Mouse (Mus musculus): Measurements from ENCODE around the gene Acad12. TPM values are rescaled to one million over a fixed set of nuclear protein-coding genes. Genes with fewer than 3 reads are reported as not detected.
"Not testable (repeated sequence)": the region's sequence is repeated elsewhere in the genome, so short reads cannot be mapped to it uniquely, and the experiment has no call there.

Gene Acad12
- polyA plus RNA-seq, 1 experiment = 5.8 TPM

- Histone ChIP-seq H3K27me3 (ENCODE audit: control insufficient read depth, insufficient read depth, low read length, poor library complexity, severe bottlenecking) (no peaks in the 10 kb centered on the region), H3K4me1 (ENCODE audit: control insufficient read depth, insufficient read depth, low read length) (peaks cover 2% of the 10 kb centered on the region), H3K36me3 (ENCODE audit: control insufficient read depth, insufficient read depth, low read length, poor library complexity, severe bottlenecking) (peaks cover 8% of the 10 kb centered on the region; the same call in 1 of the 2 replicates), H3K27ac (ENCODE audit: insufficient read depth, low read length) (no peak overlapping the region), H3K4me3 (ENCODE audit: low read depth, low read length) (peak overlapping the region; percentile 95; the same call in 1 of the 2 replicates), H3K9ac (ENCODE audit: low read depth, poor library complexity, severe bottlenecking) (peak overlapping the region; percentile 85; the same call in 1 of the 2 replicates), H3K9me3 (replicated peaks; ENCODE audit: control insufficient read depth, insufficient read depth, low read length, poor library complexity, severe bottlenecking) (no peaks in the 10 kb centered on the region)
- TF ChIP-seq CTCF (IDR thresholded peaks at IDR 0.05; ENCODE audit: low read depth, low read length) (no peak), POLR2A (IDR thresholded peaks at IDR 0.05; ENCODE audit: insufficient read depth, low read length) (no peak), EP300 (IDR thresholded peaks at IDR 0.05; ENCODE audit: insufficient read depth, low read depth, low read length) (no peak)
Observed at GRCm38 (mm10) chr5:121661494-121661893, 42.8 kb upstream of the Acad12 start.

- peak overlapping the region; percentile 85 for H3K9ac ChIP-seq (ENCODE audit: low read depth, poor library complexity, severe bottlenecking)
- peak overlapping the region; percentile 95 for H3K4me3 ChIP-seq (ENCODE audit: low read depth, low read length)
- H3K27me3 ChIP-seq (ENCODE audit: control insufficient read depth, insufficient read depth, low read length, poor library complexity, severe bottlenecking) = no peaks in the 10 kb centered on the region
- peaks cover 8% of the 10 kb centered on the region; the same call in 1 of the 2 replicates for H3K36me3 ChIP-seq (ENCODE audit: control insufficient read depth, insufficient read depth, low read length, poor library complexity, severe bottlenecking)
- H3K9me3 ChIP-seq (replicated peaks; ENCODE audit: control insufficient read depth, insufficient read depth, low read length, poor library complexity, severe bottlenecking) = no peaks in the 10 kb centered on the region
- no peak overlapping the region for H3K27ac ChIP-seq (ENCODE audit: insufficient read depth, low read length)
- no peaks in the 10 kb centered on the region for H3K4me1 ChIP-seq (ENCODE audit: control insufficient read depth, insufficient read depth, low read length)
- no peak for TF ChIP-seq POLR2A (IDR thresholded peaks at IDR 0.05; ENCODE audit: insufficient read depth, low read length)
- TF ChIP-seq CTCF (IDR thresholded peaks at IDR 0.05; ENCODE audit: low read depth, low read length) = no peak
- TF ChIP-seq EP300 (IDR thresholded peaks at IDR 0.05; ENCODE audit: insufficient read depth, low read depth, low read length) = no peak
Observed at GRCm38 (mm10) chr5:121660897-121661254, 42.1 kb upstream of the Acad12 start.

- peaks cover 8% of the 10 kb centered on the region; the same call in 1 of the 2 replicates for H3K36me3 ChIP-seq (ENCODE audit: control insufficient read depth, insufficient read depth, low read length, poor library complexity, severe bottlenecking)
- H3K27ac ChIP-seq (ENCODE audit: insufficient read depth, low read length) = no peak within 1 kb of the TSS
- H3K27me3 ChIP-seq (ENCODE audit: control insufficient read depth, insufficient read depth, low read length, poor library complexity, severe bottlenecking) = no peaks in the 10 kb centered on the region
- no peaks in the 10 kb centered on the region for H3K9me3 ChIP-seq (replicated peaks; ENCODE audit: control insufficient read depth, insufficient read depth, low read length, poor library complexity, severe bottlenecking)
- H3K9ac ChIP-seq (ENCODE audit: low read depth, poor library complexity, severe bottlenecking) = peak within 1 kb of the TSS; percentile 85
- no peaks in the 10 kb centered on the region for H3K4me1 ChIP-seq (ENCODE audit: control insufficient read depth, insufficient read depth, low read length)
- peak within 1 kb of the TSS; percentile 95 for H3K4me3 ChIP-seq (ENCODE audit: low read depth, low read length)
- TF ChIP-seq EP300 (IDR thresholded peaks at IDR 0.05; ENCODE audit: insufficient read depth, low read depth, low read length) (no peak), POLR2A (IDR thresholded peaks at IDR 0.05; ENCODE audit: insufficient read depth, low read length) (peak; percentile 91)
Observed at GRCm38 (mm10) chr5:121660059-121660896, 41.5 kb upstream of the Acad12 start, which contains the start of the genes Acad10 and Brap. TSS of gene Acad10 (minus strand) at chr5:121660514. TSS of gene Brap (plus strand) at chr5:121660563.

GRCm38 (mm10) chr5:121657656-121658055 is 38.9 kb upstream of the Acad12 start:
- not testable (repeated sequence) for H3K27ac ChIP-seq (ENCODE audit: insufficient read depth, low read length); H3K9me3 ChIP-seq (replicated peaks; ENCODE audit: control insufficient read depth, insufficient read depth, low read length, poor library complexity, severe bottlenecking); H3K27me3 ChIP-seq (ENCODE audit: control insufficient read depth, insufficient read depth, low read length, poor library complexity, severe bottlenecking); H3K36me3 ChIP-seq (ENCODE audit: control insufficient read depth, insufficient read depth, low read length, poor library complexity, severe bottlenecking); H3K9ac ChIP-seq (ENCODE audit: low read depth, poor library complexity, severe bottlenecking); H3K4me1 ChIP-seq (ENCODE audit: control insufficient read depth, insufficient read depth, low read length); H3K4me3 ChIP-seq (ENCODE audit: low read depth, low read length)

- not testable (repeated sequence) for H3K36me3 ChIP-seq (ENCODE audit: control insufficient read depth, insufficient read depth, low read length, poor library complexity, severe bottlenecking); H3K27ac ChIP-seq (ENCODE audit: insufficient read depth, low read length); H3K27me3 ChIP-seq (ENCODE audit: control insufficient read depth, insufficient read depth, low read length, poor library complexity, severe bottlenecking); H3K4me3 ChIP-seq (ENCODE audit: low read depth, low read length); H3K9me3 ChIP-seq (replicated peaks; ENCODE audit: control insufficient read depth, insufficient read depth, low read length, poor library complexity, severe bottlenecking); H3K9ac ChIP-seq (ENCODE audit: low read depth, poor library complexity, severe bottlenecking); H3K4me1 ChIP-seq (ENCODE audit: control insufficient read depth, insufficient read depth, low read length)
Observed at GRCm38 (mm10) chr5:121656866-121657265, 38.1 kb upstream of the Acad12 start.

DNA sequence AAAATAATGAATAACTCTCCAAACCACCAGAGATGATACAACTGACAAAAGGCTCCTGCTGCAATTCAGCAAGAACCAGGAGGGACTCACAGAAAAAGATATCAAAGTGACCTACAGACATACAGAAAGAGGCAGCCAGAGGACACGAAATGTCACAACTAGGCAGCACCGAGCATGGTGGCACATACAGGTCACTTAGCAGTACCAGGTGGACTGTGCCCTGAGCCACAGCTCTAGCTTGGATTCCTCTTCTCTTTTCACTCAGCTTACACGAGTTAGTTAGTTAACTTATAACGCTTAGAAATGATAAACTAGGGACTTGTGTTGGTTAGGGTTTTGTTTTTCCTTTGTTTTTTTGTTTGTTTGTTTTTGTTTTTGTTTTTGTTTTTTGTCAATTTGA is 35.8 kb upstream of the Acad12 start:
- H3K9ac ChIP-seq (ENCODE audit: low read depth, poor library complexity, severe bottlenecking) = no peak overlapping the region
- TF ChIP-seq EP300 (IDR thresholded peaks at IDR 0.05; ENCODE audit: insufficient read depth, low read depth, low read length) = no peak
- TF ChIP-seq POLR2A (IDR thresholded peaks at IDR 0.05; ENCODE audit: insufficient read depth, low read length) = no peak
- no peak for TF ChIP-seq CTCF (IDR thresholded peaks at IDR 0.05; ENCODE audit: low read depth, low read length)
- H3K4me1 ChIP-seq (ENCODE audit: control insufficient read depth, insufficient read depth, low read length) = no peaks in the 10 kb centered on the region
- no peaks in the 10 kb centered on the region for H3K27me3 ChIP-seq (ENCODE audit: control insufficient read depth, insufficient read depth, low read length, poor library complexity, severe bottlenecking)
- H3K9me3 ChIP-seq (replicated peaks; ENCODE audit: control insufficient read depth, insufficient read depth, low read length, poor library complexity, severe bottlenecking) = no peaks in the 10 kb centered on the region
- no peak overlapping the region for H3K27ac ChIP-seq (ENCODE audit: insufficient read depth, low read length)
- H3K4me3 ChIP-seq (ENCODE audit: low read depth, low read length) = no peak overlapping the region
- no peaks in the 10 kb centered on the region for H3K36me3 ChIP-seq (ENCODE audit: control insufficient read depth, insufficient read depth, low read length, poor library complexity, severe bottlenecking)
